Mouse (Mus musculus): Measurements from ENCODE around the gene Bcl11b. TPM values are rescaled to one million over a fixed set of nuclear protein-coding genes. Genes with fewer than 3 reads are reported as not detected.

Gene Bcl11b
- polyA plus RNA-seq, 1 experiment from 2014 or later = 38.2 TPM

GRCm38 (mm10) chr12:107868291-107868690 is 135.1 kb downstream of the Bcl11b start:
- Histone ChIP-seq H3K4me3 (ENCODE audit: low read depth, low read length) (no peak overlapping the region), H3K9ac (replicated peaks; ENCODE audit: low read depth, low read length) (no peak overlapping the region), H3K27me3 (ENCODE audit: control insufficient read depth, insufficient read depth, low read length) (no peaks in the 10 kb centered on the region), H3K4me1 (ENCODE audit: control insufficient read depth, insufficient read depth, low read length) (no peaks in the 10 kb centered on the region), H3K9me3 (ENCODE audit: control insufficient read depth, low read length) (no peaks in the 10 kb centered on the region), H3K4me2 (ENCODE audit: low read depth, low read length) (no peak overlapping the region), H3K36me3 (ENCODE audit: control insufficient read depth, insufficient read depth, low read length) (no peaks in the 10 kb centered on the region), H3K27ac (ENCODE audit: low read depth, low read length) (no peak overlapping the region)
- no peak for ATAC-seq (ENCODE audit: low read depth)
- WGBS = 89% methylated on average over 2 of the region's 2 CpGs

Other genes with a start within 250 kb of the Bcl11b start
- gene Setd3, start 175.7 kb upstream of the Bcl11b start, polyA plus RNA-seq (2014; fragmentation: Nextera tagmentation; extraction: Ambion mirVana) = 90.6 and 91.9 TPM in 2 replicates
- gene Ccnk, start 176.0 kb upstream of the Bcl11b start, polyA plus RNA-seq (2014; fragmentation: Nextera tagmentation; extraction: Ambion mirVana) = 3.7 and 6.0 TPM in 2 replicates